Mouse (Mus musculus) testis, adult 2 months (tissue): ENCODE results near the gene Nagk.

Experiments
- CTCF ChIP-seq: fragments of 200-500 bp; IDR thresholded peaks from 2 replicates; pipeline ENCODE4 v1.5.1; 2012; ENCODE audit warnings: low read depth, mild to moderate bottlenecking, inconsistent platforms, low read length, moderate library complexity; ENCODE audit not compliant: control insufficient read depth, insufficient read depth, insufficient replicate concordance
- POLR2A ChIP-seq: fragments of 200-500 bp; IDR thresholded peaks from 2 replicates; pipeline ENCODE4 v1.6.1; 2012; ENCODE audit warnings: low read depth, mild to moderate bottlenecking, inconsistent platforms, low read length, moderate library complexity; ENCODE audit not compliant: control insufficient read depth

DNA sequence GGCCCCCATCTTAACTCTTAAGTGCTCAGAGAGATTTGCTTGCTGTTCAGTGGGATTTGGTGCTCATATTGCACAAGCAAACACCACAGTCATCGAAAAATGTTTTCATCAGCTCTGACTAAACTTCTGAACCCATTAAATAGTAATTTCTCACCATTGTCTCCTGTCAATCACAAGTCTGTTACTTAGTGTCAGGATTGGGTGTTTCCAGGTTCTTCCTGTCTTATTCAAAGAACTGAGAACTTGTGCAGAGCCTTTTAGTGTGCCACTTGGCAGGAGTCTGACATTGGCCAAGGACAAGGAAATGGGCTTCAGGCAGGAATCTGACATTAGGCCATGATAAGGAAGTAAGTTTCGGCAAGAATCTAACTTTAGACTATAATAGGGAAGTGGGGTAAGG, 43.3 kb downstream of the Nagk start:
- TF ChIP-seq CTCF (no peak), POLR2A (no peak)
